Mouse (Mus musculus) lung, embryonic 16.5 days (tissue): ENCODE measurements around the gene Lrfn4. TPM values are rescaled to one million over a fixed set of nuclear protein-coding genes. Genes with fewer than 3 reads are reported as not detected.
A peak's percentile ranks its signal among the peaks of the same experiment; 100 is the strongest.

Experiments used
- ATAC-seq: fragments of 200-750 bp; cut with Nextera tagmentation; 2 replicates; pipeline ENCODE4 v1.8.0; 2017; ENCODE audit warnings: low read depth, mild to moderate bottlenecking, moderate library complexity
- H3K27ac ChIP-seq: fragments of 300-500 bp; sonication (generic); 2 replicates; pipeline ENCODE4 v1.5.1; 2014; ENCODE audit warnings: mild to moderate bottlenecking, control low read depth, low read length
- H3K27me3 ChIP-seq: fragments of 300-500 bp; sonication (generic); 2 replicates; pipeline ENCODE4 v1.6.1; 2014; ENCODE audit warnings: low read depth, low read length, mixed read lengths; ENCODE audit not compliant: control insufficient read depth, insufficient read depth
- H3K36me3 ChIP-seq: fragments of 300-500 bp; sonication (generic); 2 replicates; pipeline ENCODE4 v1.6.1; 2014; ENCODE audit warnings: low read length; ENCODE audit not compliant: control insufficient read depth, insufficient read depth
- H3K4me1 ChIP-seq: fragments of 300-500 bp; sonication (generic); replicated peaks from 2 replicates; pipeline ENCODE4 v1.6.1; 2014; ENCODE audit warnings: low read length, mixed read lengths; ENCODE audit not compliant: control insufficient read depth, insufficient read depth
- H3K4me2 ChIP-seq: fragments of 300-500 bp; sonication (generic); 2 replicates; pipeline ENCODE4 v1.6.1; 2014; ENCODE audit warnings: low read depth, low read length, control low read depth
- H3K4me3 ChIP-seq: fragments of 300-500 bp; sonication (generic); 2 replicates; pipeline ENCODE4 v1.5.1; 2014; ENCODE audit warnings: mild to moderate bottlenecking, low read length, control low read depth
- H3K9ac ChIP-seq: fragments of 300-500 bp; sonication (generic); 2 replicates; pipeline ENCODE4 v1.6.1; 2014; ENCODE audit warnings: low read length, control low read depth
- H3K9me3 ChIP-seq: fragments of 300-500 bp; sonication (generic); 2 replicates; pipeline ENCODE4 v1.6.1; 2016; ENCODE audit warnings: low read length; ENCODE audit not compliant: control insufficient read depth
- WGBS: fragments of 180-500 bp; shearing (Covaris S2); extraction: QIAGEN DNeasy Blood & Tissue Kit; methylation state at CpG from one replicate; pipeline ENCODE4 v1.1.7; 2014; 5-methylcytosine and 5-hydroxymethylcytosine counted together
- polyA plus RNA-seq: library from polyadenylated mRNA; unstranded; fragments of >200 nt; fragmentation: Nextera tagmentation; extraction: Ambion mirVana; gene quantifications from 2 replicates; pipeline ENCODE4 v1.2.1, GENCODE M21; 2015

The Lrfn4 gene
- polyA plus RNA-seq, 1 experiment from 2014 or later: 4.1 TPM

DNA sequence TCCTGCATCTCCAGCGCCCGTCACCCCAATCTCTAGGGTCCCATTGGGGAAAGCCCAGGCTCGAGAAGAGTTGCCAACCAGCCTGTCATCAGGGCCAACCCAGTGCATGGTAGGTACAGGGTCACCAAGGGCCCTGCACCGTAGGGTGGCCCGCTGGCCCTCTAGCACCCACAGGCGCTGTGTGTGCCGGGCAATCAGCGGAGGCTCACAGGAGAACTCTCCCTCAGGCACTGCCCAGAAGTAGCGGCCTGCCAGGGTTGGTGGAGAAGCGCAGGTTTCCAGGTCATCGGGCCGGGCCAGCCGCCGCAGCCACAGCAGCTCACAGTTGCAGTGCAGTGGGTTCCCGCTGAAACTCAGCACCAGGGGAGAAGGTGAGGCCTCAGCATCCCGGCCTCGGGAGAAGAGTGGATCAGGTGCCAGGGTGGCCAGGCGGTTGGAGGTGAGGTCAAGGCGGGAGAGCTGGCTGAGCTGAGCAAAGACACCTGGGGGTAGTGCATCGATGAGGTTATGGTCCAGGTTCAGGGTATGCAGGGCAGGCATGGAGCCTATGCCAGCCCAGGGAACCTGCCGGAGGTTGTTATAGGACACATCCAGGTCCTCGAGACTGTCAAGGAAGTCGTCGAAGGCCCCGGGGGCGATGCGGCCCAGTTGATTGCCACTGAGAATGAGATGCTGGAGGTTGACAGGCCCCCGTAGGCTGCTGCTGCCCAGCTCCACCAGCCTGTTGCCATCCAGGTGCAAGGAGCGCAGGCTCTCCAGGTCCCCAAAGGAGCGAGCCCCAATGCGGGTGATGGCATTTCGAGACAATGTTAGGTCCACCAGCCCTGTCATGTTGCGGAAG is 1.8 kb downstream of the Lrfn4 start:
- peak overlapping the region; percentile 93; the same call in 1 of the 2 replicates for H3K27ac ChIP-seq
- peak overlapping the region; percentile 90 for H3K4me3 ChIP-seq
- H3K9me3 ChIP-seq: no peaks in the 10 kb centered on the region
- WGBS: 81% methylated on average over 33 of the region's 33 CpGs
- H3K4me2 ChIP-seq: peak overlapping the region; percentile 86
- no peak for ATAC-seq
- H3K4me1 ChIP-seq: peaks cover 20% of the 10 kb centered on the region
- peaks cover 22% of the 10 kb centered on the region for H3K36me3 ChIP-seq
- no peaks in the 10 kb centered on the region for H3K27me3 ChIP-seq
- peak overlapping the region; percentile 95 for H3K9ac ChIP-seq

DNA sequence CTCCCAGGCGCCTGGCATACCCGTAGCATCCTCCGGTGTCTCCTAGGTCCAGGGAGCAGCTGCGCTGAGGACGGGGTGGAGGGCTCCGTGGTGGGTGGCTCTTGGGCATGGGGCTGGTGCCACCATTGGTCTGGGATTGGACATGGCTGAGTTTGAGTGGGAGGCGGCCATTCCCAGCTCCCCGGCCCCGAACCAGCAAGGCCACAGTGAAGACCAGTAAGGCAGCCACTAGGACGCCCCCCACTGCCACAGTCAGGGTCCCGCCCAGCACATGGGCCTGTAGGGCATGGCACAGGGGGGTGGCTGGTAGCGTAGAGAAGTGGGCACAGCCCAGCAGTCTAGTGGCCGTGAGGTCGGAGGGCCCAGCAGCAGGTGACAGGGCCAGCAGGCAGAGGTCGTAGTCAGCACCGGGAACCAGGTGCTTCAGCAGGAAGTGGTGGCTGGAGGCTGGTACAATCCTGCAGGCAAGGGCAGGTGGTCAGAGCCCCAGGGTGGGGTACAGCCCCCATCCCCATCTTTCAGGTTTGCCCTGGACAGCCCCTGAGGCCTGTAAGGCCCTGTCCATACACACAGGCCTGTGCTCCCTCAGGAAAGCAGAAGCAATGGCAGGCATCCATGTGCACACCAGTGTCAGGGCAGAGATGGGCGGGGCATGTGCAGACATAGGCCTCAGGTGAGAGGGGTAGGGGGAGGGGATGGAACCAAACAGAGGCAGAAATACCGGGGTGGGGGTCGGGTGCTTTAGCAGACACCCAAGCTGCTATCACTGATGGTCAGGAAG is 3.1 kb downstream of the Lrfn4 start:
- Histone ChIP-seq H3K9ac (no peak overlapping the region), H3K9me3 (no peaks in the 10 kb centered on the region), H3K4me1 (peaks cover 20% of the 10 kb centered on the region), H3K4me2 (no peak overlapping the region), H3K4me3 (no peak overlapping the region), H3K36me3 (peaks cover 22% of the 10 kb centered on the region), H3K27ac (no peak overlapping the region), H3K27me3 (no peaks in the 10 kb centered on the region)
- ATAC-seq: no peak
- 88% methylated on average over 18 of the region's 19 CpGs for WGBS

DNA sequence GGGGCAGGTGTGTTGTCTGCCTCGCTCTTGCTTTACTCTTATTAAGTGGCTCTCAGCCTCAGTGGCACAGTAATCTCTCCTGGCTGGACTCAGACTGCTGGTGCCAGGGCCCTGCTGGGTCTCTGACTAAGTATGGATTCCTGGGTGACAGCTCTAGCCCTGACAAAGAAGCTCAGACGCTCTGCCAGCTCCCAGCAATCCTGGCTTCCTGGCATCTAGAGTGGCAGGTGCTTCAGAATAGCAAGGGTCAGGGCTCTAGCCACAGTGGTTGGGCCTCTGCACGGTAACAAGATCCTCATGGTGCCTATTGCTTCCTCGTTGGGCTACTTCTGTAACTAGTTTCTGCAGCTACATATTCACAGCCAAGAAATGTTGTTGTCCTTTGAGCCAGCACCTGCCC is 5.4 kb downstream of the Lrfn4 start:
- peaks cover 22% of the 10 kb centered on the region for H3K36me3 ChIP-seq
- ATAC-seq: no peak
- H3K27me3 ChIP-seq: no peaks in the 10 kb centered on the region
- H3K27ac ChIP-seq: no peak overlapping the region
- no peak overlapping the region for H3K9ac ChIP-seq
- no peak overlapping the region for H3K4me2 ChIP-seq
- no peaks in the 10 kb centered on the region for H3K9me3 ChIP-seq
- peaks cover 12% of the 10 kb centered on the region for H3K4me1 ChIP-seq
- WGBS: 47% methylated on average over 4 of the region's 4 CpGs
- no peak overlapping the region for H3K4me3 ChIP-seq

DNA sequence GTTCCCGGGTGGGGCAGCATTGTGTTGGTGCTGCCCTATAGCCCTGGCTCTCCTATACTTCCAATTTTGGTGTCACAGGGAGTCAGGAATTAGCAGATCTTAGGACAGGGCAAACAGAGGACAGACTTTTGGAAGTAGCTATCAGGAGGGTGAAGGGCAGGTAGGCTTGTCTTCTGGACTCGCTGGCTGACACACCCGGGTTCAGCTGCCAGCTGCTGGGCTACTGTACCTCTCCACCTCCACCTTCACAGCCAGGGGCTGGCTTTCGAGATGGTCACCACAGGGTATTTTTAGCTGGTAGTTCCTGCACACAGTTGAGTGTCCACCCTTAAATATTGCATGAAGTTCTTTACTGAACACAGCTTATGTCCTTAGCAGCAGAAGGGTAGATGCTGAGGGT is 7.0 kb downstream of the Lrfn4 start:
- Histone ChIP-seq H3K4me3 (no peak overlapping the region), H3K9ac (no peak overlapping the region), H3K36me3 (peaks cover 19% of the 10 kb centered on the region), H3K4me1 (peaks cover 11% of the 10 kb centered on the region; the same call in 1 of the 2 replicates), H3K9me3 (no peaks in the 10 kb centered on the region), H3K27me3 (no peaks in the 10 kb centered on the region), H3K27ac (no peak overlapping the region), H3K4me2 (no peak overlapping the region)
- no peak for ATAC-seq
- 85% methylated on average over 4 of the region's 4 CpGs for WGBS

DNA sequence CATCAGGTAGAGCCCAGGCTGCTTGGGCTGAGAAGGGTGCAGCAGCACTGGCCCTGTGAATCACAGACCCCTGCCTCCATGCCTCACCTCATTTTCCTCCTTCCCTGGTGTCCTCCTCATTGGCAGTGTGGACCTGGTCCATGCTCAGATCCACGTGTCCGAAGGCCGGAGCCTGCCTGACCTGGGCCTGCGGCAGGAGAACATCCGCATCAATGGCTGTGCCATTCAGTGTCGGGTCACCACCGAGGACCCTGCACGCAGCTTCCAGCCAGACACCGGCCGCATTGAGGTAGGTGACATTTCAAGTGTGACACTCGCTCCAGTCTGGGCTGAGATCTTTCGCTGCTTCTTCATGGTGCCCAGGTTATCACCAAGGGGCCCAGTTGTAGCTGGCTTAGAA is 8.1 kb downstream of the Lrfn4 start:
- Histone ChIP-seq H3K4me1 (peaks cover 9% of the 10 kb centered on the region; the same call in 1 of the 2 replicates), H3K9me3 (no peaks in the 10 kb centered on the region), H3K27ac (no peak overlapping the region), H3K36me3 (peaks cover 15% of the 10 kb centered on the region), H3K9ac (no peak overlapping the region), H3K27me3 (no peaks in the 10 kb centered on the region), H3K4me2 (no peak overlapping the region), H3K4me3 (no peak overlapping the region)
- no peak for ATAC-seq
- WGBS: 90% methylated on average over 12 of the region's 12 CpGs

DNA sequence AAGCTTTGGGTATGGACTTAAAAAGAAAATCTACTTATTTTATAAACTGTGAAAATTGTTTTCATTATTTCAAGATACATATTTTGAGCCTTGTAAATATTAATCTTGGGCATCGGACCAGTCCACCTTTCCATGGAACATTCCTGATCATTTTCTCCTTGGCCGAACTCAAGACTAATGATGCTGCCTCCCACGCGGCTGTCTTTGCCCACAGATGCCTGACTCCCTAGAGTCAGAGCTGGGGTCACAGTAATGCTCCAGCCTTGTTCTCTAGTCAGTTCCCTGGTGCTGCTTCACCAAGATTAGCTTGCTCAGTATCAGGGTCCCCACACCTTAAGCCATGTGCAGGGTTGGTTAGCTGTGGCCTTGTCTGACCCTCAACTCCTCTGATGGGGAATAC is 9.8 kb downstream of the Lrfn4 start:
- H3K4me1 ChIP-seq: peaks cover 9% of the 10 kb centered on the region; the same call in 1 of the 2 replicates
- no peak overlapping the region for H3K4me3 ChIP-seq
- WGBS: 84% methylated on average over 4 of the region's 4 CpGs
- H3K27ac ChIP-seq: no peak overlapping the region
- H3K4me2 ChIP-seq: no peak overlapping the region
- no peaks in the 10 kb centered on the region for H3K9me3 ChIP-seq
- no peaks in the 10 kb centered on the region for H3K36me3 ChIP-seq
- no peak overlapping the region for H3K9ac ChIP-seq
- no peak for ATAC-seq
- H3K27me3 ChIP-seq: no peaks in the 10 kb centered on the region

DNA sequence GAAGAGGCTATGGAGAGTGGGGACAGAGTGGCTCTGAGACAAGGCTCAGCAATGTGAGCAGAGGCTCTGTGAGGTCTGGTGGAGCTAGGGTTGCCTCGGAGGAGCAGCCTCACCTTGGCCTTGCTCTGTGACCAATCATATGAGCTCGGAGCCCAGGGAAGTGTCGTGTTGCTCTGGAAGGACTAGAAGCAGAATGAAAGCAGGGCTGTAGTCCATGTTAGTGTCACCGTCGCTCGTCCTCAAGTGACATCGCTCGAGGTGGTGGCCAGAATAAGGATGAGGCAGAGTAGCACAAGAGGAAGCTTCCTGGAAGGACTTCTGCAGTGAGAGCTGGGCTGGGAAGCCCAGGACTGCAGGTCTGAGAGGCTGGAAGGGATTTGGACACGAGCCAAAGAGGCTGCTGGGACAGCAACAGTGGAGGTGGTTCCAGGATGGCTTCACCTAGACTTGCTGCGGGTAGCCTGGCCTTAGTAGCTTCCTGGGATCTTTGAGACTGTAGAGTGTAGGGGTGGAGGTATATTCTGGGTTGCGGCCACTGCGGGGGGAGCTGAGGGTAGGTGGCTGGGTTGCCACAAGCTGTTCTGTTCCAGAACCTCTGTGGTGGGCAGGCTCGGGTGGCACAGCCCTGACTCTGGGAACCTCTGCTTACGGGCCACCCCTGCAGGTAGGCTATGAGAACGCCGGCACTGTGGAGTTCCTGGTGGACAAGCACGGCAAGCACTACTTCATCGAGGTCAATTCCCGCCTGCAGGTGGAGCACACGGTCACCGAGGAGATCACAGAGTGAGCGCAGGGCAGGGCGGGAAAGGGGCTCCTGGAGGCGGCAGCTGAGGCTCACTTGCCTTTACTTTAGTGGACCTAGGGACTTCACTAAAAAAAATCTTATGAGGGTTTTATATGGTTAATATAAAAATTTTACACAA is 11.4 kb downstream of the Lrfn4 start:
- H3K9me3 ChIP-seq: no peaks in the 10 kb centered on the region
- H3K4me1 ChIP-seq: peaks cover 9% of the 10 kb centered on the region; the same call in 1 of the 2 replicates
- no peaks in the 10 kb centered on the region for H3K36me3 ChIP-seq
- 33% methylated on average over 24 of the region's 24 CpGs for WGBS
- no peak overlapping the region for H3K4me3 ChIP-seq
- peak overlapping the region; percentile 28 for H3K9ac ChIP-seq
- peak; percentile 87; the same call in 1 of the 2 replicates for ATAC-seq
- no peaks in the 10 kb centered on the region for H3K27me3 ChIP-seq
- peak overlapping the region; percentile 27; the same call in 1 of the 2 replicates for H3K27ac ChIP-seq
- H3K4me2 ChIP-seq: peak overlapping the region; percentile 17

DNA sequence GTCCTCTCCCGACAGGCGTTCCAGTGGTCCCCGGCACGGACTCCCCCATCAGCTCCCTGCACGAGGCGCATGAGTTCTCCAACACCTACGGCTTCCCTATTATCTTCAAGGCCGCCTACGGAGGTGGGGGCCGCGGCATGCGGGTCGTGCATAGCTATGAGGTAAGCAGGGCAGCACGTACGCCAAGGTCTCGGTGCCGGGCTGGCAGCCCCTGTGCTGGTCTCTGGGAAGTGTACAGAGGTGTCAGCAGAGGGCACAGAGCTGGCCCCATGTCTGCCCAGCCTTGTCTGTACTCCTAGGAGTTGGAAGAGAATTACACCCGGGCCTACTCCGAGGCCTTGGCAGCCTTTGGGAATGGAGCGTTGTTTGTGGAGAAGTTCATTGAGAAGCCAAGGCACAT is 13.0 kb downstream of the Lrfn4 start:
- H3K36me3 ChIP-seq: no peaks in the 10 kb centered on the region
- H3K4me1 ChIP-seq: peaks cover 9% of the 10 kb centered on the region; the same call in 1 of the 2 replicates
- ATAC-seq: no peak
- no peaks in the 10 kb centered on the region for H3K27me3 ChIP-seq
- no peak overlapping the region for H3K9ac ChIP-seq
- no peak overlapping the region for H3K27ac ChIP-seq
- H3K4me3 ChIP-seq: no peak overlapping the region
- no peaks in the 10 kb centered on the region for H3K9me3 ChIP-seq
- 84% methylated on average over 20 of the region's 20 CpGs for WGBS
- H3K4me2 ChIP-seq: no peak overlapping the region
